Mouse (Mus musculus) intestine, embryonic 16.5 days (tissue): ENCODE measurements around the gene Parp6. TPM values are rescaled to one million over a fixed set of nuclear protein-coding genes. Genes with fewer than 3 reads are reported as not detected.

ENCODE experiments used
- ATAC-seq: fragments of 200-750 bp; cut with Nextera tagmentation; 2 replicates; pipeline ENCODE4 v1.8.0; 2017; ENCODE audit warnings: moderate TSS enrichment, moderate library complexity
- H3K27ac ChIP-seq: fragments of 300-500 bp; sonication (generic); 2 replicates; pipeline ENCODE4 v1.5.1; 2014; ENCODE audit warnings: mild to moderate bottlenecking, low read length
- H3K27me3 ChIP-seq: fragments of 300-500 bp; sonication (generic); replicated peaks from 2 replicates; pipeline ENCODE4 v1.6.1; 2014; ENCODE audit warnings: low read length, control low read depth, mixed read lengths; ENCODE audit not compliant: control insufficient read depth, insufficient read depth
- H3K36me3 ChIP-seq: fragments of 300-500 bp; sonication (generic); 2 replicates; pipeline ENCODE4 v1.6.1; 2014; ENCODE audit warnings: low read length, control low read depth; ENCODE audit not compliant: control insufficient read depth, insufficient read depth
- H3K4me1 ChIP-seq: fragments of 300-500 bp; sonication (generic); 2 replicates; pipeline ENCODE4 v1.6.1; 2014; ENCODE audit warnings: low read length, control low read depth, mixed read lengths; ENCODE audit not compliant: control insufficient read depth, insufficient read depth
- H3K4me2 ChIP-seq: fragments of 300-500 bp; sonication (generic); 2 replicates; pipeline ENCODE4 v1.6.1; 2014; ENCODE audit warnings: low read depth, low read length, control low read depth
- H3K4me3 ChIP-seq: fragments of 300-500 bp; sonication (generic); 2 replicates; pipeline ENCODE4 v1.5.1; 2014; ENCODE audit warnings: mild to moderate bottlenecking, low read length
- H3K9ac ChIP-seq: fragments of 300-500 bp; sonication (generic); 2 replicates; pipeline ENCODE4 v1.6.1; 2014; ENCODE audit warnings: low read depth, low read length
- H3K9me3 ChIP-seq: fragments of 300-500 bp; sonication (generic); 2 replicates; pipeline ENCODE4 v1.6.1; 2016; ENCODE audit warnings: low read length, control low read depth; ENCODE audit not compliant: control insufficient read depth
- WGBS: fragments of 180-500 bp; shearing (Covaris S2); extraction: QIAGEN DNeasy Blood & Tissue Kit; methylation state at CpG from one replicate; pipeline ENCODE4 v1.1.7; 2014; 5-methylcytosine and 5-hydroxymethylcytosine counted together
- polyA plus RNA-seq: library from polyadenylated mRNA; unstranded; fragments of >200 nt; fragmentation: Nextera tagmentation; extraction: Ambion mirVana; gene quantifications from 2 replicates; pipeline ENCODE4 v1.2.1, GENCODE M21; 2015

The Parp6 gene
- polyA plus RNA-seq, 1 experiment from 2014 or later: 20.2 TPM

- Histone ChIP-seq H3K27me3 (no peaks in the 10 kb centered on the region), H3K4me3 (no peak overlapping the region), H3K9ac (no peak overlapping the region), H3K9me3 (no peaks in the 10 kb centered on the region), H3K27ac (no peak overlapping the region), H3K36me3 (peaks cover 34% of the 10 kb centered on the region), H3K4me1 (peaks cover 7% of the 10 kb centered on the region), H3K4me2 (no peak overlapping the region)
- no peak for ATAC-seq
- 83% methylated on average over 4 of the region's 4 CpGs for WGBS
These were observed 52.1 kb downstream of the Parp6 start for GRCm38 (mm10) chr9:59669172-59669571.

- 88% methylated on average over 12 of the region's 12 CpGs for WGBS
- H3K9me3 ChIP-seq: no peaks in the 10 kb centered on the region
- H3K27ac ChIP-seq: no peak overlapping the region
- H3K4me3 ChIP-seq: no peak overlapping the region
- H3K4me2 ChIP-seq: no peak overlapping the region
- no peak for ATAC-seq
- H3K4me1 ChIP-seq: no peaks in the 10 kb centered on the region
- peaks cover 42% of the 10 kb centered on the region for H3K36me3 ChIP-seq
- no peaks in the 10 kb centered on the region for H3K27me3 ChIP-seq
- no peak overlapping the region for H3K9ac ChIP-seq
These were observed 55.3 kb downstream of the Parp6 start for GRCm38 (mm10) chr9:59672195-59672894.

- Histone ChIP-seq H3K36me3 (peaks cover 42% of the 10 kb centered on the region), H3K9ac (no peak overlapping the region), H3K27ac (no peak overlapping the region), H3K4me3 (no peak overlapping the region), H3K27me3 (no peaks in the 10 kb centered on the region), H3K9me3 (no peaks in the 10 kb centered on the region), H3K4me2 (no peak overlapping the region), H3K4me1 (no peaks in the 10 kb centered on the region)
- no peak for ATAC-seq
- WGBS: 53% methylated on average over 2 of the region's 2 CpGs
These were observed 56.3 kb downstream of the Parp6 start for GRCm38 (mm10) chr9:59673427-59673826.

- 93% methylated on average over 14 of the region's 14 CpGs for WGBS
- no peak for ATAC-seq
- Histone ChIP-seq H3K4me2 (no peak overlapping the region), H3K36me3 (peaks cover 40% of the 10 kb centered on the region), H3K27me3 (no peaks in the 10 kb centered on the region), H3K27ac (no peak overlapping the region), H3K9me3 (no peaks in the 10 kb centered on the region), H3K9ac (no peak overlapping the region), H3K4me3 (no peak overlapping the region), H3K4me1 (peaks cover 10% of the 10 kb centered on the region)
These were observed 58.5 kb downstream of the Parp6 start for GRCm38 (mm10) chr9:59675598-59675997.

GRCm38 (mm10) chr9:59678313-59678712 lies 61.2 kb downstream of the Parp6 start:
- Histone ChIP-seq H3K36me3 (peaks cover 25% of the 10 kb centered on the region), H3K9ac (no peak overlapping the region), H3K27ac (no peak overlapping the region), H3K27me3 (no peaks in the 10 kb centered on the region), H3K4me2 (no peak overlapping the region), H3K4me1 (peaks cover 11% of the 10 kb centered on the region), H3K9me3 (no peaks in the 10 kb centered on the region), H3K4me3 (no peak overlapping the region)
- ATAC-seq: peak; percentile 61
- 21% methylated on average over 1 of the region's 1 CpGs for whole genome bisulfite sequencing

- WGBS: 2% methylated on average over 47 of the region's 47 CpGs
- peaks cover 11% of the 10 kb centered on the region for H3K4me1 ChIP-seq
- ATAC-seq: peak; percentile 95
- peaks cover 12% of the 10 kb centered on the region; the same call in 1 of the 2 replicates for H3K36me3 ChIP-seq
- H3K9ac ChIP-seq: peak within 1 kb of the TSS; percentile 71
- H3K27me3 ChIP-seq: no peaks in the 10 kb centered on the region
- peak within 1 kb of the TSS; percentile 96 for H3K4me2 ChIP-seq
- peak within 1 kb of the TSS; percentile 57 for H3K4me3 ChIP-seq
- H3K27ac ChIP-seq: no peak within 1 kb of the TSS
- no peaks in the 10 kb centered on the region for H3K9me3 ChIP-seq
These were observed 62.8 kb downstream of the Parp6 start, which contains the start of gene Gramd2 for GRCm38 (mm10) chr9:59679678-59680533. TSS of gene Gramd2 (plus strand) at chr9:59680144.

- Histone ChIP-seq H3K4me3 (peak overlapping the region; percentile 57), H3K27me3 (no peaks in the 10 kb centered on the region), H3K9me3 (no peaks in the 10 kb centered on the region), H3K9ac (peak overlapping the region; percentile 71), H3K27ac (no peak overlapping the region), H3K4me2 (peak overlapping the region; percentile 96), H3K4me1 (peaks cover 11% of the 10 kb centered on the region), H3K36me3 (peaks cover 10% of the 10 kb centered on the region; the same call in 1 of the 2 replicates)
- ATAC-seq: peak; percentile 61
- 9% methylated on average over 16 of the region's 16 CpGs for WGBS
These were observed 63.4 kb downstream of the Parp6 start for GRCm38 (mm10) chr9:59680534-59680875.

GRCm38 (mm10) chr9:59684020-59684419 lies 66.9 kb downstream of the Parp6 start:
- no peak overlapping the region for H3K4me3 ChIP-seq
- H3K27ac ChIP-seq: no peak overlapping the region
- H3K9ac ChIP-seq: no peak overlapping the region
- no peaks in the 10 kb centered on the region for H3K36me3 ChIP-seq
- WGBS: 51% methylated on average over 2 of the region's 2 CpGs
- H3K27me3 ChIP-seq: no peaks in the 10 kb centered on the region
- H3K9me3 ChIP-seq: no peaks in the 10 kb centered on the region
- peaks cover 11% of the 10 kb centered on the region for H3K4me1 ChIP-seq
- no peak overlapping the region for H3K4me2 ChIP-seq
- ATAC-seq: no peak

- no peaks in the 10 kb centered on the region for H3K27me3 ChIP-seq
- no peak overlapping the region for H3K4me3 ChIP-seq
- peaks cover 15% of the 10 kb centered on the region for H3K4me1 ChIP-seq
- ATAC-seq: peak; percentile 63
- H3K9ac ChIP-seq: no peak overlapping the region
- no peaks in the 10 kb centered on the region for H3K36me3 ChIP-seq
- H3K9me3 ChIP-seq: no peaks in the 10 kb centered on the region
- no peak overlapping the region for H3K27ac ChIP-seq
- WGBS: 31% methylated on average over 6 of the region's 6 CpGs
- H3K4me2 ChIP-seq: no peak overlapping the region
These were observed 70.4 kb downstream of the Parp6 start for GRCm38 (mm10) chr9:59687416-59688046.
